19 mouse cellular contexts compared by ENCODE assay signal in genomic region chr9:28153748-28154147, GRCm38 (mm10).
"Had no signal": no experiment of that assay in that cellular context is flagged by ENCODE, and none has a peak within 500 bp of the region (broad histone marks: within the 10 kb centered on the region; RNA-seq: fewer than 3 reads in every experiment).

No protein-coding gene starts in this region.

- H3K27ac ChIP-seq: intestine, embryonic 15.5 days; left cerebral cortex, adult 2 months; liver, embryonic 13.5 days had no signal

- DNase-seq: kidney, adult 11 months; kidney, adult 8-10 months; kidney, postnatal 14 days; kidney, postnatal 4 days; layer of hippocampus, postnatal 36 days; liver, embryonic 13.5 days; lung, adult 2 months; lung, postnatal 14 days; lung, postnatal 4 days; midbrain, embryonic 14.5 days; retina, postnatal 1 day; right cerebral cortex, postnatal 25 days; spleen, adult 18-20 months; thymus, adult 18-20 months; thymus, postnatal 36 days had no signal

- H3K36me3 ChIP-seq: intestine, embryonic 15.5 days; liver, embryonic 13.5 days had no signal

- H3K4me1 ChIP-seq: intestine, embryonic 15.5 days; liver, embryonic 13.5 days; megakaryocyte, embryonic 14.5 days had no signal

- H3K4me3 ChIP-seq: intestine, embryonic 15.5 days; left cerebral cortex, adult 2 months; liver, embryonic 13.5 days; megakaryocyte, embryonic 14.5 days had no signal

- H3K27me3 ChIP-seq: intestine, embryonic 15.5 days; liver, embryonic 13.5 days; megakaryocyte, embryonic 14.5 days had no signal

- H3K9ac ChIP-seq: intestine, embryonic 15.5 days; liver, embryonic 13.5 days had no signal

- H3K4me2 ChIP-seq: intestine, embryonic 15.5 days; liver, embryonic 13.5 days; midbrain, embryonic 11.5 days had no signal

- ATAC-seq: intestine, embryonic 15.5 days had no signal

- H3K9me3 ChIP-seq: intestine, embryonic 15.5 days; liver, embryonic 13.5 days; megakaryocyte, embryonic 14.5 days had no signal
